ENCODE assay signal across 21 mouse cellular contexts in the genomic region with DNA sequence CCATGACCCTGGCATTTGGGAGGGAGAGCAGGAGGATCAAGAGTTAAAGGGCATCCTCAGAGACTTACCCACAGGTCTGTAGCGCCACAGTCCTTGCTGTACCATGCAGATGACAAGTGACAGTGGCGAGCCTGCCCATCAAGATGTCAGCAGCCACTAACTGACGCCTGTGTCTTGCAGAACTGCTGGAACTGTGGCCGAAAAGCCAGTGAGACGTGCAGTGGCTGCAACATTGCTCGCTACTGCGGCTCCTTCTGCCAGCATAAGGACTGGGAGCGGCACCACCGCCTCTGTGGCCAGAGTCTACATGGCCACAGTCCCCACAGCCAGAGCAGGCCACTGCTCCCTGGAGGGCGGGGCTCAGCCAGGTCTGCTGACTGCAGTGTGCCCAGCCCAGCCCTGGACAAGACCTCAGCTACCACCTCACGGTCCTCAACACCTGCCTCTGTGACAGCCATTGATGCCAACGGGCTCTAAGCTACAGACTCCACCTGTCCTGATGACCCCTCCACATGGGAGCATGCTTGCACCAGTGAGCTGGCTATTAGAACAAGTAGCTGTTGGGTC. TPM values are rescaled to one million over a fixed set of nuclear protein-coding genes. Genes with fewer than 3 reads are reported as not detected.
DNase-seq lines count a peak whose midpoint lies in the region; ATAC-seq and TF ChIP-seq lines count a peak whose summit lies in the region.
"Had no signal": no experiment of that assay in that cellular context is flagged by ENCODE, and none has a peak within 500 bp of the region (broad histone marks: within the 10 kb centered on the region; RNA-seq: fewer than 3 reads in every experiment).

No protein-coding gene starts in this region.

- 62% methylated on average over 12 of the region's 12 CpGs for WGBS in heart, embryonic 12.5 days
- WGBS in heart, postnatal 0 days: 50% methylated on average over 12 of the region's 12 CpGs

- H3K27ac ChIP-seq in heart, embryonic 12.5 days (ENCODE audit: poor library complexity, severe bottlenecking): no peak overlapping the region
- no peak overlapping the region for H3K27ac ChIP-seq in heart, postnatal 0 days (ENCODE audit: low read depth)
- H3K27ac ChIP-seq: embryonic facial prominence, embryonic 10.5 days; hindbrain, embryonic 13.5 days; hindbrain, postnatal 0 days had no signal

- H3K27me3 ChIP-seq in heart, embryonic 12.5 days (replicated peaks): no peaks in the 10 kb centered on the region
- H3K27me3 ChIP-seq in heart, postnatal 0 days (ENCODE audit: control insufficient read depth, insufficient read depth, low read length): no peaks in the 10 kb centered on the region
- no peaks in the 10 kb centered on the region for H3K27me3 ChIP-seq in megakaryocyte, embryonic 14.5 days (replicated peaks)
- H3K27me3 ChIP-seq: forebrain, embryonic 13.5 days; hindbrain, embryonic 13.5 days had no signal

- no peak overlapping the region for H3K4me3 ChIP-seq in heart, embryonic 12.5 days
- no peak overlapping the region for H3K4me3 ChIP-seq in heart, postnatal 0 days (ENCODE audit: low read depth, low read length)
- H3K4me3 ChIP-seq in megakaryocyte, embryonic 14.5 days (replicated peaks): peak overlapping the region; percentile 3
- H3K4me3 ChIP-seq: embryonic facial prominence, embryonic 10.5 days; forebrain, embryonic 13.5 days; hindbrain, embryonic 13.5 days had no signal

- TF ChIP-seq CTCF in heart, postnatal 0 days (IDR thresholded peaks at IDR 0.05; ENCODE audit: low read depth): no peak

- H3K4me2 ChIP-seq in heart, embryonic 12.5 days: no peak overlapping the region
- H3K4me2 ChIP-seq in heart, postnatal 0 days (ENCODE audit: low read depth, low read length): no peak overlapping the region
- H3K4me2 ChIP-seq: forebrain, embryonic 13.5 days; hindbrain, embryonic 13.5 days had no signal

- peaks cover 68% of the 10 kb centered on the region for H3K36me3 ChIP-seq in heart, embryonic 12.5 days
- peaks cover 60% of the 10 kb centered on the region for H3K36me3 ChIP-seq in heart, postnatal 0 days (replicated peaks; ENCODE audit: control insufficient read depth, insufficient read depth, low read length)
- H3K36me3 ChIP-seq in megakaryocyte, embryonic 14.5 days (replicated peaks; ENCODE audit: low read length): peaks cover 88% of the 10 kb centered on the region

- ATAC-seq in heart, embryonic 12.5 days (ENCODE audit: insufficient number of reproducible peaks, low FRiP score): peak; percentile 9; the same call in 1 of the 2 replicates
- peak; percentile 51 for ATAC-seq in heart, postnatal 0 days (ENCODE audit: insufficient read depth, low read depth)
- ATAC-seq in megakaryocyte, adult 5-6 weeks (ENCODE audit: poor library complexity, severe bottlenecking): no peak
- ATAC-seq: forebrain, embryonic 13.5 days; forebrain, postnatal 0 days; hindbrain, postnatal 0 days had no signal

- no peak overlapping the region for H3K9ac ChIP-seq in heart, embryonic 12.5 days
- no peak overlapping the region for H3K9ac ChIP-seq in heart, postnatal 0 days (replicated peaks; ENCODE audit: low read depth, low read length)
- H3K9ac ChIP-seq: forebrain, embryonic 13.5 days; forebrain, postnatal 0 days; hindbrain, embryonic 13.5 days had no signal

- no peak for DNase-seq in heart, postnatal 36 days
- DNase-seq in heart, postnatal 0 days (ENCODE audit: low spot score): no peak
- DNase-seq in heart, postnatal 4 days: no peak
- DNase-seq: adrenal gland, adult 8-10 months; adrenal gland, postnatal 36 days; cerebellum, adult 2 months; cerebellum, postnatal 10 days; forebrain, postnatal 0 days; gastrocnemius, postnatal 14 days; kidney, adult 2 months had no signal

- intact Hi-C loops in heart, postnatal 36 days (cut with DNase I): no loop called here

- TF ChIP-seq EP300 in heart, postnatal 0 days (IDR thresholded peaks at IDR 0.05; ENCODE audit: low read depth): no peak

- H3K4me1 ChIP-seq in heart, embryonic 12.5 days (replicated peaks): peaks cover 17% of the 10 kb centered on the region
- H3K4me1 ChIP-seq in heart, postnatal 0 days (ENCODE audit: control insufficient read depth, insufficient read depth): no peaks in the 10 kb centered on the region
- peaks cover 34% of the 10 kb centered on the region for H3K4me1 ChIP-seq in megakaryocyte, embryonic 14.5 days
- H3K4me1 ChIP-seq: embryonic facial prominence, embryonic 10.5 days had no signal

- H3K9me3 ChIP-seq in heart, embryonic 12.5 days (replicated peaks): no peaks in the 10 kb centered on the region
- H3K9me3 ChIP-seq in heart, postnatal 0 days (replicated peaks; ENCODE audit: control insufficient read depth, low read length): no peaks in the 10 kb centered on the region
- H3K9me3 ChIP-seq in megakaryocyte, embryonic 14.5 days: no peaks in the 10 kb centered on the region
- H3K9me3 ChIP-seq: embryonic facial prominence, embryonic 10.5 days; forebrain, embryonic 13.5 days; G1E; hindbrain, embryonic 13.5 days had no signal

RNA-seq across cellular contexts. Expression of a gene that starts 12.1 kb away (rescaled TPM):
- polyA plus RNA-seq in heart, embryonic 12.5 days (2016; fragmentation: Nextera tagmentation; extraction: Ambion mirVana): 0.48 and 0.78 TPM in 2 replicates
- not detected for total RNA-seq in heart, postnatal 36 days (2021)
- total RNA-seq in heart, postnatal 0 days (2014; rRNA removed; ENCODE audit: low replicate concordance): 2.0 TPM in 1 of 2 replicates, not detected in the other
- polyA plus RNA-seq in heart, postnatal 0 days (2015; fragmentation: Nextera tagmentation; extraction: Ambion mirVana): 0.70 and 1.1 TPM in 2 replicates
- under 1 TPM in 1 of 2 experiments, not detected in 1; 0.81 TPM for total RNA-seq in heart, postnatal 4 days (2021)
- 10.8 TPM in 1 of 2 replicates, not detected in the other for polyA plus RNA-seq in megakaryocyte, embryonic 14.5 days (2012; ENCODE audit: insufficient read depth, low replicate concordance)
- total RNA-seq in megakaryocyte, adult 5-6 weeks (2015): not detected in 2 replicates
- not detected in 2 replicates for total RNA-seq in megakaryocyte, adult 5-6 weeks (2017)
- total RNA-seq: G1E; gastrocnemius, adult 18-20 months; hematopoietic stem cell, adult 5-6 weeks had no signal
- polyA plus RNA-seq: G1E had no signal

RNA-seq across cellular contexts. Expression of a gene that starts 16.8 kb away (rescaled TPM):
- polyA plus RNA-seq in heart, embryonic 12.5 days (2016; fragmentation: Nextera tagmentation; extraction: Ambion mirVana): 0.13 and 0.15 TPM in 2 replicates
- not detected for total RNA-seq in heart, postnatal 36 days (2021)
- total RNA-seq in heart, postnatal 0 days (2014; rRNA removed; ENCODE audit: low replicate concordance): 0.23 TPM in 1 of 2 replicates, not detected in the other
- not detected in 2 replicates for polyA plus RNA-seq in heart, postnatal 0 days (2015; fragmentation: Nextera tagmentation; extraction: Ambion mirVana)
- under 1 TPM in 1 of 2 experiments, not detected in 1; 0.17 TPM for total RNA-seq in heart, postnatal 4 days (2021)
- polyA plus RNA-seq in megakaryocyte, embryonic 14.5 days (2012; ENCODE audit: insufficient read depth, low replicate concordance): 0.16 TPM in 1 of 2 replicates, not detected in the other
- 0.11 TPM in 1 of 2 replicates, not detected in the other for total RNA-seq in megakaryocyte, adult 5-6 weeks (2015)
- 0.15 TPM in 1 of 2 replicates, not detected in the other for total RNA-seq in megakaryocyte, adult 5-6 weeks (2017)
- total RNA-seq: adrenal gland, postnatal 36 days; gastrocnemius, adult 18-20 months; gastrocnemius, postnatal 14 days; hematopoietic stem cell, adult 5-6 weeks had no signal
- polyA plus RNA-seq: embryonic facial prominence, embryonic 14.5 days; G1E; hindbrain, postnatal 0 days; kidney, adult 2 months had no signal

RNA-seq across cellular contexts. Expression of a gene that starts 23.9 kb away (rescaled TPM):
- polyA plus RNA-seq in heart, embryonic 12.5 days (2016; fragmentation: Nextera tagmentation; extraction: Ambion mirVana): 0.27 and 0.87 TPM in 2 replicates
- under 1 TPM; 0.14 to 0.47 TPM for total RNA-seq in heart, postnatal 36 days (2021)
- 2.8 and 3.9 TPM in 2 replicates for total RNA-seq in heart, postnatal 0 days (2014; rRNA removed; ENCODE audit: low replicate concordance)
- 1.3 and 2.0 TPM in 2 replicates for polyA plus RNA-seq in heart, postnatal 0 days (2015; fragmentation: Nextera tagmentation; extraction: Ambion mirVana)
- total RNA-seq in heart, postnatal 4 days (2021): 1 to 10 TPM in 1 of 2 experiments, under 1 TPM in 1; 0.81 to 1.8 TPM
- polyA plus RNA-seq in megakaryocyte, embryonic 14.5 days (2012; ENCODE audit: insufficient read depth, low replicate concordance): 0.31 TPM in 1 of 2 replicates, not detected in the other
- total RNA-seq in megakaryocyte, adult 5-6 weeks (2015): 0.78 and 1.6 TPM in 2 replicates
- 1.8 and 2.2 TPM in 2 replicates for total RNA-seq in megakaryocyte, adult 5-6 weeks (2017)

RNA-seq across cellular contexts. Expression of a gene that starts 34.9 kb away (rescaled TPM):
- polyA plus RNA-seq in heart, embryonic 12.5 days (2016; fragmentation: Nextera tagmentation; extraction: Ambion mirVana): 21.7 and 21.8 TPM in 2 replicates
- total RNA-seq in heart, postnatal 36 days (2021): under 1 TPM; 0.61 to 0.73 TPM
- 8.4 and 11.0 TPM in 2 replicates for total RNA-seq in heart, postnatal 0 days (2014; rRNA removed; ENCODE audit: low replicate concordance)
- polyA plus RNA-seq in heart, postnatal 0 days (2015; fragmentation: Nextera tagmentation; extraction: Ambion mirVana): 6.1 and 6.4 TPM in 2 replicates
- 10 to 100 TPM; 32.3 to 35.6 TPM for total RNA-seq in heart, postnatal 4 days (2021)
- polyA plus RNA-seq in megakaryocyte, embryonic 14.5 days (2012; ENCODE audit: insufficient read depth, low replicate concordance): 24.2 and 31.3 TPM in 2 replicates
- total RNA-seq in megakaryocyte, adult 5-6 weeks (2015): 14.3 and 16.2 TPM in 2 replicates
- total RNA-seq in megakaryocyte, adult 5-6 weeks (2017): 7.7 and 9.3 TPM in 2 replicates
